Mouse (Mus musculus) forelimb bud, embryonic 11.5 days (tissue): ENCODE measurements at regions not wholly inside any gene's neighbourhood (a gene's known extent, or its start where the extent isn't known, plus 50 kb on each side); places are given as distances from the start of the nearest gene placed in this dataset.

Source experiments
- DNase-seq: peaks from one replicate; pipeline ENCODE4 v3.0.0-alpha.2; 2012; ENCODE audit warnings: low read depth, low spot score

DNA sequence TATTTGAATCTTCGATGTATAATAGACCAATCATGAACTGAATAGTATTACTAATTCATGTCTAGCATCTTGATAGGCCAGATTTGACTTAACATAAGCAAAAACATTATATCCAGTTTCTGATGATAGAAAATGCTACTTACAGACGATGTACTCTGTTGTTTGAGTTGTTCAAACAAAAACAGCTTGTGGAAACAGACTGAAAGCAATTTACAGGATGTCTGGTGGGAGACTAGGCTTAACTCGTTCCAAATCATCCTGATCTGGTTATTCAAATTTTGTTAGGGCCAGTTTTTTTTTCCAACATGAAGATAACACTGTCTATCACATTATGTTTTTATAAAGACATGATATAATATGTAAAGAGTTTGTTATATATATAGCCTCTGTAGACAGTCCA is 369.4 kb upstream of the Igbp1b start:
- no peak for DNase-seq

DNA sequence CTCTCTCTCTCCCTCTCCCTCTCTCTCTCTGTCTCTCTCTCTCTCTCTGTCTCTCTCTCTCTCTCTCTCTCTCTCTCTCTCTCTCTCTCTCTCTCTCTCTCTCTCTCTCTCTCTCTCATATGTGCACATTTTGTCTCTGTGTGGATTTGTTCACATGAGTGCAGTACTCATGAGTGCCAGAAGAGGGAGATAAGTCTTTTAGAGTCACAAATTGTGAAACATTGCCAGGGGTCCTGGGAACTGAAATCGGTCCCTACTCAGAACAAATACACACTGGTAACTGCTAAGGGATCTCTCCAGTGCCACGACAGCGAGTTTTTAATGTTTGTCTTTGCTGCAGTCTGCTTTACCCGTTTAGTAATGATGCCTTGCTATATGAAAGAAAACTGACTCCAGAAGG is 356.2 kb upstream of the Igbp1b start:
- DNase-seq = no peak

DNA sequence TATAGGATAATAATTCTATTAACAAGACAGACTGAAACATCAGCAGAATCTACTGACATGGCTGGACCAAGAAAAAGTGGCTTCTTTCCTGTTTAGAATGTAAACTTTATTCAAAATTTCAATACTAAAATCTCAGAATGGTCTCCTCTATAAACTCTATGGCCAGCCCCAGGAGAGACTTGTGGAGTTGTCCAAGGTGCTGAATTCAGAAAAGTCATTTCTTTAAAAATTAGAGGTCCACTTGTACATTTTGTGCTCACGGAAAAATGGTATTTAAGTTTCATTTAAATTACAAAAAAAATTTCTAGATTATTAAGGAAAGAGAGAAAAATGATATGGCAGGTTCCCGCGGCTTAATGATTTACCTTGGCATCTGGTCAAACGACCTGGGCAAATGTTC is 352.2 kb upstream of the Igbp1b start:
- DNase-seq = peak; percentile 21
